Mouse (Mus musculus) cerebral cortex, adult 2 months (tissue): ENCODE results near the gene Adh7.

Experiments
- WGBS: fragments of 180-500 bp; shearing (Covaris S2); methylation state at CpG from one replicate; pipeline ENCODE4 v1.1.7; 2018; 5-methylcytosine and 5-hydroxymethylcytosine counted together

Adh7 gene

DNA sequence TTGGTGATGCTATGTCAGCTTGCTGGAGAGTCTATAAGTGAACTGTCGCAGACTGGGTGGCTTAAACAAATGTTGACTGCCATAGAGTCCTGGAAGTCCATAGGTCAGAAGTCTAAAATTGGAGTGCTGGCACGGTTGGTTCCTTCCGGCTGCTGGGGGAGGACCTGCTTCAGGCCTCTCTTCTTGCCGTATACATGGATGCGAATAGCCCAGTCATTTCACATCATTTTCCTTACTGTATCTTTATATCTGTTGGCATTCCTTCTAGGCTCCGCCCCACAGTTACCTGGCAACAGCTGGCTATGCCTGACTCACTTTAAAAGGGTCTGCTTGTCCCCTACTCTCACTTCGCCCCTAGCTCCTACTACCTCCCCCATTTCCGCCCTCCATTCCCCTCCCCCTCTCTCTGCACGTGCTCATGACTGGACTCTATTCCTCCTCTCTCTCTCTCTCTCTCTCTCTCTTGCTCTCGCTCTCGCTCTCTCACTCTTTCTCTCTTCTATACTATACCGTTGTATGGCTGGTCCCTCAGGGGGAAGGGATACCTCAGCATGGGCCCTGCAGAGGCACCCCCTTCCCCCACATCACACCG is 6.9 kb downstream of the Adh7 start:
- 84% methylated on average over 13 of the region's 13 CpGs for WGBS

DNA sequence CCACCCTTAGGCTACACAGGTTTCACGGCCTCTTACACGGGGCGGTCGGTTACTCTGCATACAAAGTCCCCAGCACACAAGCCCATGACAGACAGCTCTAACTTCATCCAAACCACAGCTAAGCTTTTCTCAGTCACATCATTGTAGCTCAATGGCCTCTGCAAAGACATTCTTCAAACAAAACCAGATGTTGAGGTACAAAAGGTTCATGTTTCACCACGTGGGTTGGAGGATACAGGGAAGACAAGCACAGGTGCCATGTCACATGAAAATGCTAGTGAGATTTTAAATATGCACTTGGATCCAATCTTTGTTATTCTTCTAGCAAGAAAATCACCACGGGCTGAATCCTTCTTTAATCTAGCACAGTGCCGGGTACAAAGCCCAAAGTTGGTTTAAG is 7.8 kb downstream of the Adh7 start:
- WGBS, result 74% methylated on average over 6 of the region's 7 CpGs

DNA sequence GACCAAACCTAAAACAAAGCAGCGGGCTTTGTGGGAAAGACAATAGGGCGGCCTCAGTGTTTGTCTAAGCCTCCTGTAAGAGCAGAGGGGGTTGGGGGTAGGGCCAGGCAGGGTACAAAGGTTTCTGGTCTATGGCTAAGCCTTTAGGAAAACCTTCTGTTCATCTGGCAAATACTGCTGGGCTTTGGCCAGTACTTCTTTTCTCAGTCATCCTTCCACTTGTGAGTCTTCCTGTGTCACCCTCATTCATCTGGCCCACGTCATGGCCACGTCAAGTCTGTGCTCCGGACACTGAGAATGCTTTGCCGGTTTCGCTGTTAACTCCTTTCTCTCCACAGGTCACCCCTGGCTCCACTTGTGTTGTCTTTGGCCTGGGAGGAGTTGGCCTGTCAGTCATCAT is 8.3 kb downstream of the Adh7 start:
- 71% methylated on average over 7 of the region's 7 CpGs for WGBS

DNA sequence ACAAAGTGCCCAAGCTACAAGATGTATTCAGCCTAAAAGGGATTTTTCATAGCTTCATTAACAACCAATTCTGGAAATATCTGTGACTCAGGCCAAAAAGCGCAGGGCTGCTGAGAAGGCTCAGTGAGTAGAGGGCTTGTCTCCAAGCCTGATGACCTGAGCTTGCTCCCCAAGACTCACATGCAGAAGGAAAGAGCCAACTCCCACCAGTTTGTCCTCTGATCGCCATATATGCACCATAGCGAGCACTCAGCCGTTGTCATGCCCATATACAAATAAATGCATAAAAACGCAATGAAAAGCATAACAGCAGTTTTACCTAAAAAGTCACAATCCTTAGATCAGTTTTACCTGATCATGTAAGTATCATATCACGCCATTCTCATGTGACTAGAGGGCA is 8.9 kb downstream of the Adh7 start:
- WGBS, result 97% methylated on average over 6 of the region's 6 CpGs

DNA sequence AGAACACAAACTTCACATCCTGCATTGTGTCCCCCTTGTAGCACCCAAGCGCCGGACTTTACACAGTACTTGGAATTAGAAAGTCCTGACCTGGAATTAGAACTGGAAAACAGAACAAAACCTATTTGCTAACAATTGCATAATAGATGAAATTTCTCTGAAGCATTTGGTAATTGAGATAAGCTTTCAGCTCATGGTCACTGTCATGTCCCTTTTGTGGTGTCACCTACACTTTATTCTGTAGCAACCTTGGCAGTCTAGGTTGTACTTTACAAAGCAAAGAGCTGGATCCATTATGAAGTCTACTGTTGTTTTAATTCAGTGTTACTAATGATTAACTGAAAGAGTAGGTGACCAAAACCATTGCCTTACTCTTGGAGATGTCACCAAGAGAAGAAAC is 9.5 kb downstream of the Adh7 start:
- WGBS, result 93% methylated on average over 2 of the region's 2 CpGs

DNA sequence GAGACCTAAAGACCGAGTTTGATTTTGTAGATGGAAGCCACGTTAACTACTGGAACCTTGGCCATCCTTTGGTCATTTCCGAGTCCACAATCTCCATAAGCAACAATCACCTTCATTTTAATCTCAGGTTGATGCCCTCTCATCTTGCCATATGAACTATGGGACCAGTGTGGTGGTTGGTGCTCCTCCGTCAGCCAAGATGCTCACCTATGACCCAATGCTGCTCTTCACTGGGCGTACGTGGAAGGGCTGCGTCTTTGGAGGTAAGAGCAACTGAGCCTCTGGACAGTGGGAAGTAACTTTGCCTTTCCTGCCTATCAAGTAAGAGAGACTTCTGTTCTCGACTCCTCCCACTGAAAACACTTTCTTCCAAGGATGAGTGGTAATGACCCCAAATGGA is 10.2 kb downstream of the Adh7 start:
- WGBS, result 96% methylated on average over 8 of the region's 8 CpGs

DNA sequence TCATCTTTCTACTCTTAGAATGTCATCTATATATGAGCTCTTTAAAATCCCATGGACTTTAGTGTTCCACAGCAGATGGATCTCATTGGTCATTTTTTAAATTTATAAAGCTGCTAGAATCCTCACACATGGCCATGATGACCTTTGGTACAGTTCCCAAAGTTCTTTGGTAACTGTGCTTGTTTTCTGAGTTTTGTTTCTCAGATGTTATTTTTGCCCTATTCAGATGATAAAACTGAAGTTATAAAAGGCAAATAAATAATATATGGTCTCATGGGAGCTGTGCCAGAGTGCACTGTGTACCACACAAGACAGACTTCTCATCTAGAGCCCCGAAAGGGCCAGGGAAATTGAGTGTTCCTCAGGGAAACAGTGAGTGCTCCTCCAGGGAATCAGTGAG is 11.9 kb downstream of the Adh7 start:
- WGBS, result 97% methylated on average over 1 of the region's 1 CpGs

DNA sequence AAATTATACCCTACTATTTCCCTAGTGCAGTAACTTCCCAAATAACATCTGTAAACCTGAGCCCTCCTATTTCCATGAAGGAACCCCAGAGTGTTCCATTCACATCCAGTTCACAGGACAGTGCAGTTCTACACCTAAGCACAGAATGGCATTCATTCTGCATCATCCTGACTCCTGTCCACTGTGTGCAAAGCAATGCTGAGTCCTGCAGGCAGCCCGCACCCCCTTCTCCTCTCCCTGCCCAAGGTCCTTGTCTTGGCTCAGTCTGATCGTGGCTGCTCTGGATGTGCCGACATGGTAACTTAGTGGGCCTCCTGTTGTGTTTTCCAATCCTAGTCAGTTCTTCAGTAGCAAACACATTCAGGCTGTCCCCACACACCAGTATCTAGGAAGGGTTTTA is 12.7 kb downstream of the Adh7 start:
- WGBS, result 88% methylated on average over 3 of the region's 3 CpGs

DNA sequence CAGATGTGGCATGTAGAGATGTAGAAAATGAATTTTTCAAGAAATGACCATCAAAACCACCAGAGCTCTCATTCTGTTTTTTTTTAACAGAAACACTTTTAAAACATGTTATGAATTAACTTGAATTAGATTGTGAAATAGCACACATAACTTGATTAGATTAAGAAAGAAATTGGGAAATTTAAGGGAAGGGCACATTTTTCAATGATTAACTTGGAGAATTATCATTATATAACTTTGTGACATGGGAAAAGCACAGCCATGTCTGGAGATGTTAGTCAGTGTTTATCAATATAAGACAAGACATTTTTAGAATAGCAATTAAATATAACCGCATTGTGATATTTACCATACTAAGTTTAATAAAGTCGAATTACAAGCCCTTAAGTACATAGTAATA is 14.0 kb downstream of the Adh7 start:
- WGBS, result 92% methylated on average over 2 of the region's 2 CpGs

DNA sequence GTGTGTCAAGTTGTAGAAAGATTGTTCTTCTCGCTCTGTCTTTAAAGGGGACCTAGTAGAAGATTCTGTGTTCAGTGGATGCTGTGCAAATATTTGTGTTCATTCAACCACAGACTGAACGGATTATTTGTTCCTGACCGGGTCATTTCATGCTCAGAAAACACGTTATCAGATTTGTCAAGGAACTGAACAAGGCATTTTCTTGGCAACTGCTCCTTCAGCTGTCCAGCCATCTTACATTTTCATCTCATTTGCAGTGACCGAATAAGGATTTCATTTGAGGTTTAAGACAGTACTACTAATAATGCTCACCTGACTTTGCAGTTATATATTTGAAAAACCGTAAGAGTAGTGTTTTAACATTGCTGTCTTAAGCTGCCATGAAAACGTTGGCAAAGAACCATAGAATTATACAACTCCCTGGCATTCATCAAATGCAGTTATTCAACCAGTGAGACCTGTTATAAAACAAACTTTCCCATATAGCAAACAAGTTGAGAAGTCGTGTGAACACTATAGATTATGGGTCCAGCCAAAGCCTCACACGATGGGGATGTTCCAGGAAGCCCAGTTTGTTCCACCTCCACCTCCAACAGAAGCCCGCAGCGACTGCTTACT is 19.1 kb downstream of the Adh7 start:
- WGBS, result 72% methylated on average over 11 of the region's 11 CpGs

DNA sequence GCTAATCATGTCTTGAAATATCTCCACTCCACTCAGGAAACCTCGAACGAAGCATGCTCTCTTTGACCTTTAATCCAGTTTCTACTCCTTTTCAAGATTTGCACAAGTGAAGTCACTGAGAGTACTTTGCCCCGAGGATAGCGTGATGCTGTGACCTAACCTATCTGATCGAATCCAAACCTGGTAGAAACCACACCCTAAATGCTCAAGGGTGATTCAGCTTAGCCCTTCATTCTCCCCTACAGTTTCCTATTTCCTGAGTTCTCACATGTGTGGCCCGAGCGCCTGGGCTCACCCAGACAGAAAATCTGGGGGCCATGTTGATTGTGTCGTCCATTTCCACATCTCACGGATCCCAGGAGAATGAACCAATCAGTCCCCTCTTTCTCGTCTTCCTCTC is 20.5 kb downstream of the Adh7 start:
- WGBS, result 88% methylated on average over 10 of the region's 10 CpGs

DNA sequence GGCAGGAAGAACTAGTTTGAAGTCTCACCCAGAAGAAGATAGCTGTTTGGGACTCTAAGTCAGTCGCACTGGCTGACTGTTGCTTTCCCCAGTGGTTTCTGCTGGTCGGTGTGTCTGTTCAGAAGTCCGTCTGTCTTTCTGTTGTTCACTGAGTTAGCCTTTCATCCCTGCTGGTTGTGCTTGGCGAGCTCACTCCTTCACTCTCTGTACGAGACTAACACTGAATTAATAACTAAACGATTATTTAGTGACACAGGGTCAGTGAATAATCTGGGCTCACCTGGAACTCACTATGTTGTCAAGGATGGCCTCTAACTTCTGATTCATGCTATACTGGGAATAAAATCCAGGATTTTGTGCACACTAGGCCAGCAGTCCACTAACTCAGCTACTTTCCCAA is 21.9 kb downstream of the Adh7 start:
- 94% methylated on average over 6 of the region's 6 CpGs for WGBS

DNA sequence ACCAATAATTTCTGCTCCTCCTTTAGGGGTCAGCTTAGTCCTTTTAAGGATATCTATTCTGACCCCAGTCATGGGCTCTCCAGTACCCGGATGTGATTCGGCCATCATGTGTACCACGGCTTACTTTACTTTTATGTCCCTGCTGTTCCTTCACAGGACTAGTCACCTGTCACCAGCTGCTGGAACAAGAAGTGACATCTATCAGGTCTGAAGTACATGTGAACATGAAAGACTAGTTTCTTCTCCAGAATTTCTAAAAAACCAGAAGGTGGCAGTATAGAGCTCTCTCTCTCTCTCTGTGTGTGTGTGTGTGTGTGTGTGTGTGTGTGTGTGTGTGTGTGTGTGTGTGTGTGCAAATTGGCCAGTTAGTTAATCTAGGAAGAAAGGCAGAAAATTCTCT is 22.9 kb downstream of the Adh7 start:
- 92% methylated on average over 3 of the region's 3 CpGs for WGBS

DNA sequence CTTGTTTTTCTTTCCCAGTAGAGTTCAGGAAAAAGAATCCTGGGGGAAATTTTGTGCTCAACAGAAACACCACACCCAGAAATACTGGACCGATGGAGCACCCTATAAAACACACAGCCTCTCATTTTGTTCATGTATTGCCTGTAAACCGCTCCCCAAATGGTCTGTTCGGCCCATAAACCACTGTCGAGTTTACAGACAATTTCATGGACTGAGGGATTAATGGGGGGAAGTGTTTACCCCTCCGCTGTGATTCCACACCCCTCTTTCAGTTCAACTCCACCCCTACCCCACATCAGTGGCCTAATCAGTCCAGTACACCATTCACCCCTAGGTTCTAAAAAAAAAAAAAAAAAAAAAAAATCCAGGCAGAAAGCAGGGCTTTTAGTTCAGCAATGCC is 23.4 kb downstream of the Adh7 start:
- WGBS, result 78% methylated on average over 5 of the region's 5 CpGs

DNA sequence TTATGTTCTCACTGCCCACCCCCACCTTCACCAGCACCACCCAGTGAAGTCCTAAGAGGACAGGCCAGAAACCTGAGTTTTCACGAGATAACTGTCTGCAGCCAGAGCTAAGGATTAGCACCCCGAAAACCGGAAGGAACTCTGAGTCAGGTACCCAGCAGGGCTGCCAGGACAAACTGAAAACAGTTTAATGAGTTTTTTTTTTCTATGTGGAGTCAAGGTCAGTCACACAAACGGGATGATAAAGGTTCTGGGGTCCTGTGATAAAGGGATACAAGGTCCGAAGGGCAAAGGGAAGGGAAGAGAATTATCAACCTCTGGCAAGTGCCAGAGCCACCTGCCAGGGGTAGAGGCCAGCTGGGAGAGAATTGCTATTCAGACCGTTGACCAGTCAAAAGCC is 23.8 kb downstream of the Adh7 start:
- 69% methylated on average over 6 of the region's 6 CpGs for WGBS

DNA sequence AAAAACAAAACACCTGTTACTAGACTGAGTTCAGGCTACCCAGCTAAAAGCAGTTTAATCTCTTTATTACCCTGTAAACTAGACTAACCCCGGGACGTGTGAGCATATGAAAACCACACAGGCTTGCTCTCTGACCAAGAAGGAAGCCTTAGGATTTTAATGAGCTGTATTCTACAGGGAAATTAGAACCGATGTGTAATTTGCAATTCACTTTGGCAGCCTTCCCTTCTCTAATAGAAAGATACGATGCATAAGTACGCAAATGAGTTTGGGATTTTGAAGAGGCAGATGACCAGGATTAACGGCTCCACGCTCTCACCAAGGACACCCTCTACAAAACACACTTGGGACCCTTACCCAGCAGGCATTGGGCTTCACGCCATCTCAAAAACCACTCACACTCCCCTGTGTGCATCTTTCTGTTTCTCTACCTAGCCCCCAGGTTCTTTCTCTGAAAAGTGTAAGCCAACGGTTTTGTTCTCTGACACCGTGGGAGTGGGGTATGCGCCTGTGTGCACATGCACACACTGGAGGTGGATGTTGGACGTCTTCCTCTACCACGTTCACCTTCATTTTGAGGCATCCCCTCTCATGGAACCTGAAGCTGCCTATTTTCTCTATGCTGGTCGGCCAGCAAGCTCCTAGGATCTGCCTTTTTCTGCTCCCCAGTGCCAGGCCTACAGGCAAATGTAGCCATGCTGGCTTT is 24.6 kb downstream of the Adh7 start:
- 65% methylated on average over 14 of the region's 14 CpGs for WGBS

DNA sequence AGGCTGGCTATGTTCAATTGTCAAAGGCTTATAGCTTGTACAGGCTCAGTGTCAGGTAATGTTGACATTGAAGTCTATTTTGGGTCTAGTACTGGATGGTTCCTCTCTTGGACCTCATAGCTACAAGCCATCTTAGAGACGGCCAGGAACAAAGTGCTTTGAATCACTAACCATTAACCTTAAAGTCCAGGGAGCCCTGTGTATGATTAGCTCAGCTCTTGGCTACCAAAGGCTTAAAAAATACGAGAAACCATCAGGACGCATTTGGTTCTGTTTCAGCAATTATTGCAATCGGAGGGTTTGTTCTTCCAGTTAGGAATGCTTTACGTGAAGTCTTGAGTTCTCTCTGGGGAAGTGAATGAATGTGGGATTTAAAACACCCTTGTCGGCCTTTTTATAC is 25.4 kb downstream of the Adh7 start:
- 94% methylated on average over 6 of the region's 6 CpGs for WGBS

DNA sequence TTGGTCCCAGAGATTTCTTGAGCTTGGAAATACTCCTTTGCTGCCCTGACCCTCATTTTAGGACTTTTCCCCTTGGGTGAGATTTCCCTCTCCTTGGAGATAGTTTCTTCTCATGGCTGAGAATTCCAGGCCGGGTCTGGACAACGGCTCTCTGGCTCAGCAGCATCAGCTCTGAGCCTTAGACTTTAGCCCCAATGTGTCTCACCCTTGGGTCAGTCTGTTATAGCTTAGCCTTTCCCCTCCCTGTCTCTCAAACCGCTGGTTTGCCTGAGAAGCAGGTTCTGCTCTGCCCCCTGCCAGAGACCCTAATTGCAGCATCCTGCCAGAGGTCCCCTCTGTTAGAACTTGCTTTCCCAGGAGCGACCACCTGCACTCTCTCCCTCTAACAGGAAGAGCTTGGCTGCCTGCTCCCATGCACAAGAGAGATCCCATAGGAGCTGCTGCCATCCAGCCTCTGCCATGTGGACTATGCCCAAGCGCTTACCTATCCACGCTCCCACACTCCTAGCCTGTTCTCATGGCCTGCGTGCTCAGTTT is 26.8 kb downstream of the Adh7 start:
- 89% methylated on average over 7 of the region's 7 CpGs for WGBS

DNA sequence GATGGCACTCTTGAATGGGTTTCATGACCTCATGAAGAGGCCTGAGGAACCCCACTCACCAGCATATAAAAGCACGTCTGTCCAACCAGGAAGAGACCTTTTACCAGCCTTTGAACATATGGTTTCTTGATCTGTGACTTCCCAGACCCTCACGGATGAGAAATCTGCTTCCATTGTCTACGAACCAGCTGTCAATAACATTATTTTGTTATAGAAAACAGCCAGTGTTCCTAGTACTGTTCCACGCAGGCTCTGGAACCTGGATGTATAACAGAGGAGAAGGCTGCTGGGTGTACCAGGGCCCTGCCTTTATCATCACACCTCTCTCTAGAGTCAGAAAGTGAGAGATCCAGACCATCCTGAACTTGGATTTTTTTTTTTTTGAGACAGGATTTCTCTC is 29.7 kb downstream of the Adh7 start:
- WGBS, result 90% methylated on average over 4 of the region's 4 CpGs

DNA sequence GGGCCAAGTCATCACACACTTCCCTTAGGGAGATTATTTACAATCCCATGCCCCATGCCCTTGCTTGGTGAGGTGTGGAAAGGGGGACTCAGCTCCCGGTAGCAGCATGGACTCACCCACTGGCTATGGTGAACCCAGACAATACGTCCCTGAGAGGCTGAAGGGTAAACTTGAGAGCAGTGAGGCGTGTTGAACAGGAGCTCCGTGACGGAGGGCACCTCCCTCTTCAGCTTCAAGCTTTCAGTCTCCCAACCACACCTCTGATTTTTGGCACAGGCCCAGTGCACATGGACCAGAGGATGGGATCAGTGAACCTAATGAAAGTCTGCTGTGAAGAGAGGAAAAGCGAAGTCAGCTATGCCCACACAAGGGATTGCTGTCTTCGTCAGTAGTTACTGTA is 30.5 kb downstream of the Adh7 start:
- WGBS, result 90% methylated on average over 7 of the region's 7 CpGs

DNA sequence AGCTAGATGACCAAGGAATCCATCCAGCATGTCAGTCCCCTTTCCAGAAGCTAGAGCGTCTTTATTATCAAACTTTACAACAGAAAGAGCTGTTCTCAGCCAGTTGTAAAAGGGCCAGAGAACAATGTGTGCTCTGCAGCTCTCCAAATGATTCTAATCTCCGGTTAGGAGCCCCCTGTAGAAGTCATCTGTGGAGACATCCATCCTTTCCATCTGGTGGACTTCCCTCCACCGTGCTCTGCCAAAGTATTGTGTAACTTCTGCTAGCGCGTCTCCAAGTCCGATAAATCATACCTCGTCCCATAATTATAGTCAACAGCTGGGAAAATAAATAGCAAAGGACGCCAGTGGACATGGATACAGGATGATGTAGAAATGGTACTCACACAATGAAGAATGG is 31.2 kb downstream of the Adh7 start:
- 90% methylated on average over 8 of the region's 8 CpGs for WGBS

DNA sequence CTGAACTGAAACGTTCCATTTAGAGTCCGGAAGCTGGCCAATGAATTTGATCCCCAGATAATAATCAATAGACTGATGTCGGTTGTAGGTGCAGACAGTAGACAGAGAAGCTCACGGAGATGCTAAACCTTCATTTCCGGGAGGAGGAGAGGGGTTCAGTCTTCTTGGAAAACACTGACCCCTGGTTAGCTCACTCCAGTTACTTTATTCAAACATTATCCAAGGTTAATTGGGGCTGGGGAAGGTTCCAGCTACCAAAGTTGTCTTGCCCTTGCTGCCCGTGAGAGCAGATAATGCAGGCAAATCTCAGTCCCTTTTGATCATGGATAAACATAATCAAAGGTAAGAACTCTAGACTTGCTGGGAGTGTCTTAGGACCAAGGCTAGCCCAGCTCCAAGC is 33.6 kb downstream of the Adh7 start:
- WGBS, result 94% methylated on average over 6 of the region's 6 CpGs

DNA sequence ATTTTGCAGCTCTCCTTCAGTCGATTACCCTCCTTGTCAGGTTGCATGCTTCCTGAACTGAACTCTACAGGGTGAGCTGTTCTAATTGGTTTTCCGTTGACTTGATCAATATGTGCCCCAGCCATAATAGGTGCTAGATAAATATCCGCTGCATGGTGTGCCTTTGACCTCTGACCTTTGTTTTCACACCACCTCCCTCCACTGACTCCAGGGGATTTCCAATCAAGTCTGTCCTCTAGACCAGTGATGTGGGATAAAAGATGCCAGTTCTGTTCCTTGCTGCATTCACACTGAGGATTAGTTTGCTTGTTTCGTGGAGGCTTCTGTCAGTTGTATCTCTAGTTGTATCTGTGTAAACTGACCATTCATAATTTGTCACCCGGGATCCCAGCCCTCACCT is 36.6 kb downstream of the Adh7 start:
- 65% methylated on average over 5 of the region's 5 CpGs for WGBS
